In genomic region chr4:53516011-53516532, GRCm38 (mm10) we compare ENCODE assay signal across 8 mouse cellular contexts.
DNase-seq lines count a peak whose midpoint lies in the region; ATAC-seq and TF ChIP-seq lines count a peak whose summit lies in the region.

No protein-coding gene starts in this region.

- H3K4me3 ChIP-seq in left cerebral cortex, adult 2 months: no peak overlapping the region
- H3K4me3 ChIP-seq in liver, postnatal 0 days (ENCODE audit: low read depth, low read length): no peak overlapping the region

- no peak for TF ChIP-seq EP300 in liver, postnatal 0 days (IDR thresholded peaks at IDR 0.05; ENCODE audit: low read depth)

- H3K9ac ChIP-seq in liver, postnatal 0 days (replicated peaks): no peak overlapping the region

- WGBS in liver, postnatal 0 days (ENCODE audit: insufficient replicate concordance): 56% methylated on average over 6 of the region's 6 CpGs

- peak; percentile 90 for DNase-seq in heart, adult 11 months
- no peak for DNase-seq in heart, postnatal 14 days
- peak; percentile 14 for DNase-seq in 3134 (ENCODE audit: extremely low read depth, insufficient read length, low spot score)
- DNase-seq in cerebellum, adult 8-10 months: peak; percentile 83
- DNase-seq in left cerebral cortex, adult 2 months (ENCODE audit: extremely low spot score in 1 of 2, low spot score in 2 of 2): peak; percentile 32 to 64
- DNase-seq in embryo, embryonic 10.5 days (ENCODE audit: low spot score): no peak
- DNase-seq in urinary bladder, postnatal 10 days (ENCODE audit: low spot score): no peak
- no peak for DNase-seq in liver, postnatal 0 days

- peaks cover 8% of the 10 kb centered on the region for H3K4me1 ChIP-seq in liver, postnatal 0 days (ENCODE audit: insufficient read depth)

- H3K27ac ChIP-seq in left cerebral cortex, adult 2 months: peak overlapping the region; percentile 80
- H3K27ac ChIP-seq in liver, postnatal 0 days (ENCODE audit: low read depth): no peak overlapping the region

- TF ChIP-seq CTCF in left cerebral cortex, adult 2 months (IDR thresholded peaks at IDR 0.05): no peak
- TF ChIP-seq CTCF in liver, postnatal 0 days (IDR thresholded peaks at IDR 0.05; ENCODE audit: low read depth): no peak

- no peaks in the 10 kb centered on the region for H3K36me3 ChIP-seq in liver, postnatal 0 days (replicated peaks; ENCODE audit: insufficient read depth, low read length)

- no peaks in the 10 kb centered on the region for H3K9me3 ChIP-seq in liver, postnatal 0 days (ENCODE audit: low read length)

- H3K4me2 ChIP-seq in liver, postnatal 0 days (ENCODE audit: low read depth, low read length): no peak overlapping the region

- no peaks in the 10 kb centered on the region for H3K27me3 ChIP-seq in liver, postnatal 0 days (ENCODE audit: insufficient read depth, low read length)

- intact Hi-C loops in heart, postnatal 14 days (cut with DNase I): no loop called here
- intact Hi-C loops in left cerebral cortex, adult 2 months (cut with DNase I): loop anchor here (5.0 kb wide), 1 partner anchor 39 kb away; no protein-coding TSS in a partner anchor

- no peak for ATAC-seq in liver, postnatal 0 days

Comparison
In these comparisons a context has a peak if more than half of its experiments do, and no peak if none do; other contexts are left out.
1. DNase-seq: peak in heart, adult 11 months (single experiment), 3134 (single experiment), cerebellum, adult 8-10 months (single experiment) and left cerebral cortex, adult 2 months (2 of 2); none in heart, postnatal 14 days (0 of 2), embryo, embryonic 10.5 days (single experiment), urinary bladder, postnatal 10 days (single experiment) and liver, postnatal 0 days (single experiment).